Mouse (Mus musculus): Measurements from ENCODE around the gene Ctsw.

DNA sequence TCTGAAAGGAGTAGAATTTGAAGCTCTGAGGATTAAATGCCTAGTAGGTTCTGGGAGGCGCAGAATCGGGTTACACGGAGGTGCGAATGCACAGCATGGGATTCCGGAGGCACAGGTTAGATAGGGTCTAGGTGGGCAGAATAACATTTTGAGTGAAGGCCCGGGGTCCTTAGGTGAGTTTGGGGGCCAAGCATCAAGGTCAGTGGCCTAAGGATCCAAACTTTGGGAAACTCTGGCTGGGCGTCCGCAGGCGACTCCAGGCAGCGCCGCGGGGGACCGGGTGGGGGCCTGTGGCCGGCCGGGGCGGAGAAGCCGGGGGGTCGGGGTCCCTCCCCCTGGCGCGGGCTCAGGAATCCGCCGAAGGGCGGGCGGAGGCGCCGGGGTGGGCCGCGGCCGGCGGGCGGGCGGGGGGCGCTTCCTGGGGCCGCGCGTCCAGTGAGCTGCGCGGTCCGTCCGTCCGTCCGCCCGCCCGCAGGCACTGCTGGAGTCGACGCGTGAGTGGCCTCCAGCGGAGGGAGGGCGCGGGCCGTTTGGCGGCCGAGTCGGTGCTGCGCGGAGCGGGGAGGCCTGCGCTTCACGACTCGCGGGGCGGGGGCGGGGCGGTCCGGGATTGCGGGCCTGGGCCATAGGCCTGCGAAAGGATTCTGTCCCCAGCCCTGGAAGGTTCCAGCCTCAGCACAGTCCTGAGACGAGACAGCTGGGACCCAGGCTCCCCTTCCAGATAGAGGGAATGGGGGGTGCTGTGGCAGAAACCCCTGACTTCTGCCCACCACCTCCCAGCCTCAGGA is 6.2 kb upstream of the Ctsw start:
- TF ChIP-seq CTCF (IDR thresholded peaks at IDR 0.05; ENCODE audit: low read depth, low read length) = no peak
- TF ChIP-seq POLR2AphosphoS5 (IDR thresholded peaks at IDR 0.05; ENCODE audit: insufficient replicate concordance, low read depth, low read length) = no peak
